Mouse (Mus musculus): ENCODE data around the gene Vps33a. TPM values are rescaled to one million over a fixed set of nuclear protein-coding genes. Genes with fewer than 3 reads are reported as not detected.
A peak's percentile ranks its signal among the peaks of the same experiment; 100 is the strongest.

Vps33a gene
- polyA plus RNA-seq, 1 experiment from 2014 or later: 30.4 TPM

- peaks cover 14% of the 10 kb centered on the region for H3K4me1 ChIP-seq
- peak overlapping the region; percentile 97 for H3K4me3 ChIP-seq
- H3K27me3 ChIP-seq (ENCODE audit: low read depth, poor library complexity, severe bottlenecking): no peaks in the 10 kb centered on the region
- no peaks in the 10 kb centered on the region for H3K9me3 ChIP-seq (replicated peaks)
- peaks cover 39% of the 10 kb centered on the region for H3K36me3 ChIP-seq
- 60% methylated on average over 8 of the region's 8 CpGs for WGBS
- H3K27ac ChIP-seq (replicated peaks): peak overlapping the region; percentile 88
- DNase-seq (ENCODE audit: low spot score): peak; percentile 16
These were observed 524 bp upstream of the Vps33a start for GRCm38 (mm10) chr5:123573362-123573761.

- Histone ChIP-seq H3K9me3 (replicated peaks) (no peaks in the 10 kb centered on the region), H3K27me3 (ENCODE audit: low read depth, poor library complexity, severe bottlenecking) (no peaks in the 10 kb centered on the region), H3K4me3 (no peak overlapping the region), H3K36me3 (peaks cover 96% of the 10 kb centered on the region), H3K4me1 (no peaks in the 10 kb centered on the region), H3K27ac (replicated peaks) (no peak overlapping the region)
- WGBS: 93% methylated on average over 11 of the region's 11 CpGs
- no peak for DNase-seq (ENCODE audit: low spot score)
These were observed 11.7 kb downstream of the Vps33a start for GRCm38 (mm10) chr5:123561128-123561527.

- Histone ChIP-seq H3K27me3 (ENCODE audit: low read depth, poor library complexity, severe bottlenecking) (no peaks in the 10 kb centered on the region), H3K36me3 (peaks cover 91% of the 10 kb centered on the region), H3K4me1 (no peaks in the 10 kb centered on the region), H3K27ac (replicated peaks) (no peak overlapping the region), H3K9me3 (replicated peaks) (no peaks in the 10 kb centered on the region), H3K4me3 (no peak overlapping the region)
- no peak for DNase-seq (ENCODE audit: low spot score)
- 95% methylated on average over 8 of the region's 8 CpGs for WGBS
These were observed 13.2 kb downstream of the Vps33a start for GRCm38 (mm10) chr5:123559588-123559987.

- 78% methylated on average over 2 of the region's 2 CpGs for WGBS
These were observed 16.4 kb downstream of the Vps33a start for GRCm38 (mm10) chr5:123556451-123556850.

GRCm38 (mm10) chr5:123555693-123556092 lies 17.1 kb downstream of the Vps33a start:
- H3K4me3 ChIP-seq: no peak overlapping the region
- H3K27ac ChIP-seq (replicated peaks): no peak overlapping the region
- DNase-seq (ENCODE audit: low spot score): no peak
- no peaks in the 10 kb centered on the region for H3K27me3 ChIP-seq (ENCODE audit: low read depth, poor library complexity, severe bottlenecking)
- 91% methylated on average over 7 of the region's 7 CpGs for WGBS
- no peaks in the 10 kb centered on the region for H3K4me1 ChIP-seq
- no peaks in the 10 kb centered on the region for H3K9me3 ChIP-seq (replicated peaks)
- peaks cover 61% of the 10 kb centered on the region for H3K36me3 ChIP-seq

More at GRCm38 (mm10) chr5:123556451-123556850, 16.4 kb downstream of the Vps33a start:
- Histone ChIP-seq H3K4me3 (no peak overlapping the region), H3K27me3 (ENCODE audit: low read depth, poor library complexity, severe bottlenecking) (no peaks in the 10 kb centered on the region), H3K36me3 (peaks cover 68% of the 10 kb centered on the region), H3K27ac (replicated peaks) (no peak overlapping the region), H3K9me3 (replicated peaks) (no peaks in the 10 kb centered on the region), H3K4me1 (no peaks in the 10 kb centered on the region)
- DNase-seq (ENCODE audit: low spot score): no peak

- DNase-seq (ENCODE audit: low spot score): no peak
- no peak overlapping the region for H3K4me3 ChIP-seq
- H3K27ac ChIP-seq (replicated peaks): no peak overlapping the region
- H3K4me1 ChIP-seq: no peaks in the 10 kb centered on the region
- WGBS: 94% methylated on average over 10 of the region's 10 CpGs
- H3K27me3 ChIP-seq (ENCODE audit: low read depth, poor library complexity, severe bottlenecking): no peaks in the 10 kb centered on the region
- no peaks in the 10 kb centered on the region for H3K9me3 ChIP-seq (replicated peaks)
- H3K36me3 ChIP-seq: peaks cover 91% of the 10 kb centered on the region
These were observed 39.0 kb downstream of the Vps33a start for GRCm38 (mm10) chr5:123533801-123534200.

- WGBS: 88% methylated on average over 8 of the region's 8 CpGs
- no peak for DNase-seq (ENCODE audit: low spot score)
- H3K36me3 ChIP-seq: peaks cover 75% of the 10 kb centered on the region
These were observed 42.8 kb downstream of the Vps33a start for GRCm38 (mm10) chr5:123530056-123530455.

GRCm38 (mm10) chr5:123528641-123529040 lies 44.2 kb downstream of the Vps33a start:
- H3K9me3 ChIP-seq (replicated peaks): no peaks in the 10 kb centered on the region
- H3K4me3 ChIP-seq: no peak overlapping the region
- WGBS: 83% methylated on average over 7 of the region's 7 CpGs
- no peak overlapping the region for H3K27ac ChIP-seq (replicated peaks)
- H3K27me3 ChIP-seq (ENCODE audit: low read depth, poor library complexity, severe bottlenecking): no peaks in the 10 kb centered on the region
- H3K4me1 ChIP-seq: peaks cover 11% of the 10 kb centered on the region
- peaks cover 62% of the 10 kb centered on the region for H3K36me3 ChIP-seq
- DNase-seq (ENCODE audit: low spot score): no peak

More at GRCm38 (mm10) chr5:123530056-123530455, 42.8 kb downstream of the Vps33a start:
- Histone ChIP-seq H3K9me3 (replicated peaks) (no peaks in the 10 kb centered on the region), H3K27ac (replicated peaks) (no peak overlapping the region), H3K4me3 (no peak overlapping the region), H3K27me3 (ENCODE audit: low read depth, poor library complexity, severe bottlenecking) (no peaks in the 10 kb centered on the region), H3K4me1 (peaks cover 2% of the 10 kb centered on the region; the same call in 1 of the 2 replicates)

- no peak for DNase-seq (ENCODE audit: low spot score)
- Histone ChIP-seq H3K4me3 (no peak overlapping the region), H3K27me3 (ENCODE audit: low read depth, poor library complexity, severe bottlenecking) (no peaks in the 10 kb centered on the region), H3K4me1 (peaks cover 36% of the 10 kb centered on the region), H3K27ac (replicated peaks) (no peak overlapping the region), H3K36me3 (peaks cover 36% of the 10 kb centered on the region), H3K9me3 (replicated peaks) (no peaks in the 10 kb centered on the region)
- 92% methylated on average over 9 of the region's 9 CpGs for WGBS
These were observed 46.8 kb downstream of the Vps33a start for GRCm38 (mm10) chr5:123525916-123526495.

- H3K36me3 ChIP-seq: peaks cover 28% of the 10 kb centered on the region
- peak within 1 kb of the TSS; percentile 91 for H3K27ac ChIP-seq (replicated peaks)
- H3K4me1 ChIP-seq: peaks cover 36% of the 10 kb centered on the region
- H3K4me3 ChIP-seq: peak within 1 kb of the TSS; percentile 99
- DNase-seq (ENCODE audit: low spot score): no peak
- H3K9me3 ChIP-seq (replicated peaks): no peaks in the 10 kb centered on the region
- no peaks in the 10 kb centered on the region for H3K27me3 ChIP-seq (ENCODE audit: low read depth, poor library complexity, severe bottlenecking)
- 79% methylated on average over 7 of the region's 7 CpGs for WGBS
These were observed 47.6 kb downstream of the Vps33a start, which contains the start of gene Gm49027 for GRCm38 (mm10) chr5:123525281-123525680. Gm49027 (minus strand) TSS chr5:123525488.

- Histone ChIP-seq H3K27me3 (ENCODE audit: low read depth, poor library complexity, severe bottlenecking) (no peaks in the 10 kb centered on the region), H3K4me1 (peaks cover 36% of the 10 kb centered on the region), H3K36me3 (peaks cover 27% of the 10 kb centered on the region), H3K27ac (replicated peaks) (peak overlapping the region; percentile 91), H3K4me3 (peak overlapping the region; percentile 99), H3K9me3 (replicated peaks) (no peaks in the 10 kb centered on the region)
- DNase-seq (ENCODE audit: low spot score): no peak
- under 1% methylated on average over 27 of the region's 27 CpGs for WGBS
These were observed 48.5 kb downstream of the Vps33a start for GRCm38 (mm10) chr5:123524393-123524750.

- Histone ChIP-seq H3K9me3 (replicated peaks) (no peaks in the 10 kb centered on the region), H3K27me3 (ENCODE audit: low read depth, poor library complexity, severe bottlenecking) (no peaks in the 10 kb centered on the region), H3K4me3 (peak within 1 kb of the TSS; percentile 99), H3K27ac (replicated peaks) (peak within 1 kb of the TSS; percentile 91), H3K36me3 (peaks cover 27% of the 10 kb centered on the region), H3K4me1 (peaks cover 36% of the 10 kb centered on the region)
- DNase-seq (ENCODE audit: low spot score): peak; percentile 99
- WGBS: under 1% methylated on average over 82 of the region's 82 CpGs
These were observed 49.0 kb downstream of the Vps33a start, which contains the start of gene Diablo for GRCm38 (mm10) chr5:123523692-123524392. Diablo (minus strand) TSS chr5:123524176.

GRCm38 (mm10) chr5:123522166-123522565 lies 50.7 kb downstream of the Vps33a start:
- peaks cover 32% of the 10 kb centered on the region for H3K36me3 ChIP-seq
- DNase-seq (ENCODE audit: low spot score): no peak
- H3K4me1 ChIP-seq: peaks cover 36% of the 10 kb centered on the region
- no peaks in the 10 kb centered on the region for H3K27me3 ChIP-seq (ENCODE audit: low read depth, poor library complexity, severe bottlenecking)
- 86% methylated on average over 1 of the region's 1 CpGs for WGBS
- H3K9me3 ChIP-seq (replicated peaks): no peaks in the 10 kb centered on the region
- no peak overlapping the region for H3K4me3 ChIP-seq
- H3K27ac ChIP-seq (replicated peaks): no peak overlapping the region
